Mouse (Mus musculus): ENCODE data around the gene Ifnb1.

The Ifnb1 gene

DNA sequence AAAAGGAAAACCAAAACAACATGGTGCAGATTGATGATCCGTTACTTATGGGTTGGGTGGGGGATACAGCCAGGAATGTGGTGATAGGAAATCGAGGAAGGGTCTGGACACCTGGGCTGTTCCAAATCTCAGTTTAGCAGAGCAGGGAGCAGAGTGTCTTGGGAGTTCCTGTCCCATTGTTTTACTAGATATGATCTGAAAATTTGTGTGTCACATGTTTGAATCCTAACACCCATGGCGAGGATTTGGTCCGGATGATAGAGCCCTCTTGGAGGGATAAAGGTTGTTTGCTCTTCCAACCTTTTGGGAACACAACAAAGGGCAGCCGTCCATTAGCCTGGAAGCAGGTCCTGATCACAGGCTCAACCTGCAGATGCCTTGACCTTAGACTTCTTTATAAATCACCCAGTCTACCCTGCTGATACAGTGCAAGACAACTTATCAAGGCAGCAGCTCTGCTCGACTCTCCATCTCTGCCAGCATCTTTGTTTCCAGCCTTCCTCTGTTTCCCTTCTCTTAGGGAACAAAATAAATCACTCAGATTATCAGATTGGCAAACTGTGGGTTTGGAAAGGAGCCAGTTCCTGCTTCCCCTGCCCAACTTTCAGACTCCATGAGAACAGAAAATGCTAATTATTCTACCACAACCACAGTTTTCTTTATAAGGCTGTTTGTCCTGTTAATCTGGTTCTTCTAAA is 26.1 kb downstream of the Ifnb1 start:
- DNase-seq, result no peak

DNA sequence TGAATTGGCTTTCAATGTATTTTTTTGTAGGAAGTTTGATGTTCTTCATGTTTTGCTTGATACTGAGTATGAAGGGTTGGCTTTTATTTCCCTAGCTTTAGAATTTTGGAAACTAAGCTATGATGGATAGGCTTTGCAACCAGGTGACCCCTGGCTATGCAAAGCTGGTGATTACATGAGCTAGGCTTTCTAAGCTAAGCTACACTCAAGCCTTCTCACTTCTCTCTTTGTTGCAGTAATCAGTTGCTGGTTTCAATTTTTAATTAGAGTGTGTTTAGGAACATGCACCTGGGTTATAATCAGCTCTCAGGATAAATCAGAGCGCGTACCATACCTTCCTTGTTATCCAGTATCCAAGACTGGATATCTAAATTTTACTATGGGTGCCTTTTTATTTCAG is 33.0 kb downstream of the Ifnb1 start:
- no peak for DNase-seq

DNA sequence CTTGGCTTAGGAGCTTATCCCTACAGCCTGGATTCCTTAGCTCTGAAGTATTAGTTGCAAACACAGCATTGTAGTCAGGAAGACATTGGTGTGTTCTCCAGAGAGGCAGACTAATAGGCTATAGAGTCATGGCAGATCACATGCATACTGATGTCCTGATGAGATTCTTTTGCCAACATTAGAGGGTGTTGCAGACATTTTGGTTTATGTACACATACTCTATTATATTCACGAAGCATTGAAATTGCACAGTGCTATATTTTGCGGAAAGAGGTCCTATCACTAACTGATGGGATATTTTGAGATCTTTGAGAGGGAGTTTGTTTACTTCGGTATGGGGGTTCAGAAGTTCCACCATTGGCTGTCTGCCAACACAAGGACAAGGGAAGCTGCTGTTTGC is 34.5 kb downstream of the Ifnb1 start:
- no peak for DNase-seq

DNA sequence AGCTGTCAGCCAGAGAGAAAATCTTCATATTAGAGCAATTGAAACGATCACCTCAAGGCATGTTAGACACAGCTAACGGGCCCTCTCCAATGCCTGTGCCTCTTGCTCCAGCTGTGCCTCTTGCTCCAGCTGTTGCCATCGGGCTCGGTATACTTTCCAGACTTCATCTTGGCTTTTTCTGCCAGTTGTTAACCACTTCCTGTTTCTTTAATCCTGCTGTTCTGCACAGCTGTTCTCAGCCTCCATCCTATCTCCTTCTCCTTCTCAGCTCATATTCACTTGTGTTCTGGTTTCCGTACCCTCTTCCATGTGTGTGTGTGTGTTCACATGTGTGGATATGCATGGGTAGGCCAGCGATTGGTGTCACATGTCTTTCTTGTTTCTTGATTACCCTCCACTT is 42.4 kb downstream of the Ifnb1 start:
- DNase-seq, result no peak

DNA sequence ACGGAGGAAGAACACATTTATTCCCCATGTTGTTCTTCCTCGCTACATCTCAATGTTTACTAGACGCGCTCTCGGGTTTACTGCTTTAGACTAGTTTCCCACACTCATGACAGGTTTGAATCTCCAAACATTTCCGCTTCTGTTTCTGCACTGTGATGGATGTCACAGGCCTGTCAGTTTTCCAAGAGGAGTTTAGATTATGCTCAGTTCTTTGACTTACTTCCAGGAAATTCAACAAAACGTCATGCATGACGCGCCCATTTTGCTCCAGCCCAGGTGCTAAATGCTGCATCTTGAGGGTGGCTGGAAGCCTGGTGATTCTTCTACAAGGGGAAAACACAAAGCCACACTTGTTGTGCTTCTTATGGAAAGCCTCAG is 43.8 kb downstream of the Ifnb1 start:
- DNase-seq, result no peak

DNA sequence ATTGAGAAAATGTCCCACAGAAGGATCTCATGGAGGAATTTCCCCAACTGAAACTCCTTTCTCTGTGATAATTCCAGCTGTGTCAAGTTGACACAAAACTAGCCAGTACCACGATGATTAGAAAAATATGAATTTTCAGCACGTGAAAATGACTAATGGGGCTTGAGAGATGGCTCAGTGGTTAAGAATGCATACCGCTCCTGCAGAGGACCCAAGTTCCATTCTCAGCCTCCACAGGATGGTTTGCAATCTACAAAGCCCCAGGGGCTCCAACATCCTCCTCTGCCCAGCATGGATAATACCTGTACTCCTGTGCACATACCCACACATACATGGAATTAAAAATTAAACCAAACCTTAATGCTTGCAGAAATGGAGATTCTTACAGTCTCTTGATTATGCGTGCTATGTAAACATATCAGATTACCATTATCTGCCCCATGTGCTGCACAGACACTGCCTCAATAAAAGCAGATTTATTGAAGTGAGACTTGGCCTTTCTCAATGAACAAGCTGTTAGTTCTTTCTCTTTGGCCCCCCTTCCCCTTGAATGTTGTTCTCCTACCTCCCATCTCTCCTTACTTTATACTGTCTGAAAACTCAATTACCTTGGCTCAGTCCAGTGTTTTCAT is 44.3 kb downstream of the Ifnb1 start:
- DNase-seq, result no peak

DNA sequence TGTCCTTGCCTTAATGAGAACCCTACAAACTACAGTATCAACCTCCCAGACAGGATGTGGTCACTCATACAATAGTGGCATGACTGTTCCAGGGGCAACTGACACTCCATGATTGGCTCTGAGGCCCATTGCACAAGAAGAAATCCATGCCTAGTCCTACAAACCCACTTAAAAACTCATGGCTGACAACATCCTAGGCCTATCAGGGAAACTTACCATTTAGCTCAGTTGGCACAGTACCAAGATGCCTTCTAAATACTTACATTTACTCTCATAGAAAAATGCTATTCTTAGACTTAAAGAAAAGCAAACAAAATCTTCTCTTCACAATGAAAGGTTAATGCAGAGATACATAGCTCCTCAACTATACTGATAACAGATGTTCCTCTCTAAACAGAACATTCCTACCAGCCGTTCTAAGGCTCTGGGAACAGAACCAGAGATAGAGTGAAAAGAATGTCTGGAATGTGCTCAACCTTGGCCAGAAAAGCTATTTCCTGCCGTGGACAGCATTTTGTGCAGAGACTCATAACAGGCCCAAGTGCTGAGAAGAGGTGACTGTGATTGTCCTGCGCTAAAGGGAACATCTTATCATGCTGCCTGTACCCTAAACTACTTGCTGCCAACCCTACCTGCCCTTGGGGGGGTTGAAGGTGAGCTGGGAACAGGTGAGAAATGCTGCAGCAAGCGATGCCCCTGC is 45.9 kb downstream of the Ifnb1 start:
- DNase-seq, result no peak

DNA sequence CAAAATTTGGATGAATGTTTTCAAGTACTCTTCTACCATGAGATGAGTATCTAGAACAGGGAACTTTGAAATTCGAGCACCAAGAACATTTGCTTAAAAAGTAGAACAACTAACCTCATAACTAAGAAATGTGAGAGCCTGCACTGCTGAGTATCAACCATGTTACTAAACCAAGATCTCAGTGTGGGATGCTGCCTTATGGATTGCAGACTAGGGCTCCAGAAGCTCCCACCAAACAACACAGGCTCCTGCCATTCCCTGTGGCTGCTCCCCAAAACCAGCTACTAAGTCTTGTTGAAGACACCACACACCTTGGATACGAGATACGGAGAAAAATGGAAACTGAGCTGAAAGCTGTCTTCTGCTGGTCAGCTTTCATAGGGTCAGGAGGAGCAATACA is 46.5 kb downstream of the Ifnb1 start:
- DNase-seq, result no peak
